Mouse (Mus musculus) small intestine, adult 10 weeks (tissue): ENCODE measurements around the gene Nomo1. TPM values are rescaled to one million over a fixed set of nuclear protein-coding genes. Genes with fewer than 3 reads are reported as not detected.

Experiments used
- polyA plus RNA-seq: library from polyadenylated mRNA; stranded (reverse); fragments of 350-450 nt; fragmentation: Illumina TruSeq; extraction: RNeasy Lipid Tissue Mini Kit (QIAGEN cat#74804); gene quantifications from one replicate; pipeline ENCODE4 v1.2.3, GENCODE M21; 2014; ENCODE audit warnings: low replicate concordance

The Nomo1 gene
- 4.3 TPM for polyA plus RNA-seq

GRCm38 (mm10) chr7:46033109-46033869, at the start of gene Nomo1:
Gene Nomo1 (plus strand): TSS chr7:46033698.

GRCm38 (mm10) chr7:46030145-46030488, 3.4 kb upstream of the Nomo1 start, which contains the start of gene Abcc6:
Gene Abcc6 (minus strand): TSS chr7:46030302.

GRCm38 (mm10) chr7:46100563-46100962, 67.1 kb downstream of the Nomo1 start, which contains the start of gene Kcnj11:
Gene Kcnj11 (minus strand): TSS chr7:46100764.

Other genes starting within 250 kb of the Nomo1 start
- gene Lmtk3, start 250.0 kb upstream of the Nomo1 start, polyA plus RNA-seq = not detected
- gene Sult2b1, start 249.0 kb upstream of the Nomo1 start, polyA plus RNA-seq = 5.5 TPM
- gene Cyth2, start 219.1 kb upstream of the Nomo1 start, polyA plus RNA-seq = 10.0 TPM
- gene Kcnj14, start 208.9 kb upstream of the Nomo1 start, polyA plus RNA-seq = not detected
- gene Grwd1, start 202.8 kb upstream of the Nomo1 start, polyA plus RNA-seq = not detected
- 87.2 TPM for gene Kdelr1, start 160.9 kb upstream of the Nomo1 start, polyA plus RNA-seq
- gene Grin2d, start 155.3 kb upstream of the Nomo1 start, polyA plus RNA-seq = not detected
- gene Syngr4, start 137.0 kb upstream of the Nomo1 start, polyA plus RNA-seq = not detected
- gene Tmem143, start 136.8 kb upstream of the Nomo1 start, polyA plus RNA-seq = 0.22 TPM
- not detected for gene Emp3, start 112.3 kb upstream of the Nomo1 start, polyA plus RNA-seq
- 2.7 TPM for gene Ccdc114, start 109.6 kb upstream of the Nomo1 start, polyA plus RNA-seq
- 0.37 TPM for gene Abcc6, start 3.4 kb upstream of the Nomo1 start, polyA plus RNA-seq
- not detected for gene Kcnj11, start 67.1 kb downstream of the Nomo1 start, polyA plus RNA-seq
- gene Abcc8, start 146.3 kb downstream of the Nomo1 start, polyA plus RNA-seq = not detected
- gene Ush1c, start 204.8 kb downstream of the Nomo1 start, polyA plus RNA-seq = 3.9 TPM
- gene Otog, start 207.3 kb downstream of the Nomo1 start, polyA plus RNA-seq = not detected